Mouse (Mus musculus): Measurements from ENCODE around the gene Chil1. TPM values are rescaled to one million over a fixed set of nuclear protein-coding genes. Genes with fewer than 3 reads are reported as not detected.

Chil1 gene
- total RNA-seq, 2 experiments from 2014 or later = 1.1 to 2.0 TPM

DNA sequence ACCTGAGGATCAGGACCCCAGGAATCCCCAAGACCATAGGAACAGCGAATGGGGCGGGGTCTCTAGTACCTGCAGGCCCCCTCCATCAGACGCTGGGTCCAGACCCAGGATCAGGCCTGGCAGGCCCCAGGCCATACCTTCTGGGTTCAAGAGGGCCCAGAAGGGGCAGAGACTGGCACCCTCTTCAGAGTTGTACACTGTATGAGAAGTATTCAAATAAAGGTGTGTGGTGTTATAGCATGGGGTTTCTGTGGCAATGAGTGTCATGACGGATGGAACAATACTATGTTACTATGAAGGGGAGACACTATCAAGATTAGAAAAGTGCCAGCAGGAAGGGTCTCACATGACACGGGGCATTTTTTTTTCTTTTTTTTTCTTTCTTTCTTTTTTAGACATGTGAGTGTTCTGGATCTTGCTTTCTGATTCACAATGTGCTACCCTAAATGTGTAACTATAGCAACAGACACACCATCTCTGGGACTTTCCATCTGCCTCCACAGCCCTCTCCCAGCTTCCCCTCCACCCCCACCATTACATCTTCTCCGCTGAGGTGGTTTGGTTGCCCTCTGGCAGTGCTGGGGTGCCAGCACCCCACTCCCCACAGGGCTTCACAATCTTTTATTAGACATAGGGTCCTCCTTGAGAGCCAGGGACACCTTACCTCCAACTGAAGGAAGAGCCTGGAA is 19.2 kb downstream of the Chil1 start:
- intact Hi-C loops (cut with DNase I) = loop anchor here (5.0 kb wide), 2 partner anchors 41 to 49 kb away; no protein-coding TSS in a partner anchor
- no peak for DNase-seq

- intact Hi-C loops (cut with DNase I) = loop anchor here (5.0 kb wide), 2 partner anchors 40 to 50 kb away; no protein-coding TSS in a partner anchor
- DNase-seq = peak; percentile 52
These were observed 19.9 kb downstream of the Chil1 start for GRCm38 (mm10) chr1:134201751-134202420.

GRCm38 (mm10) chr1:134204230-134204629 is 22.3 kb downstream of the Chil1 start:
- intact Hi-C loops (cut with DNase I) = loop anchor here (5.0 kb wide), 2 partner anchors 38 to 52 kb away; no protein-coding TSS in a partner anchor
- DNase-seq = no peak

DNA sequence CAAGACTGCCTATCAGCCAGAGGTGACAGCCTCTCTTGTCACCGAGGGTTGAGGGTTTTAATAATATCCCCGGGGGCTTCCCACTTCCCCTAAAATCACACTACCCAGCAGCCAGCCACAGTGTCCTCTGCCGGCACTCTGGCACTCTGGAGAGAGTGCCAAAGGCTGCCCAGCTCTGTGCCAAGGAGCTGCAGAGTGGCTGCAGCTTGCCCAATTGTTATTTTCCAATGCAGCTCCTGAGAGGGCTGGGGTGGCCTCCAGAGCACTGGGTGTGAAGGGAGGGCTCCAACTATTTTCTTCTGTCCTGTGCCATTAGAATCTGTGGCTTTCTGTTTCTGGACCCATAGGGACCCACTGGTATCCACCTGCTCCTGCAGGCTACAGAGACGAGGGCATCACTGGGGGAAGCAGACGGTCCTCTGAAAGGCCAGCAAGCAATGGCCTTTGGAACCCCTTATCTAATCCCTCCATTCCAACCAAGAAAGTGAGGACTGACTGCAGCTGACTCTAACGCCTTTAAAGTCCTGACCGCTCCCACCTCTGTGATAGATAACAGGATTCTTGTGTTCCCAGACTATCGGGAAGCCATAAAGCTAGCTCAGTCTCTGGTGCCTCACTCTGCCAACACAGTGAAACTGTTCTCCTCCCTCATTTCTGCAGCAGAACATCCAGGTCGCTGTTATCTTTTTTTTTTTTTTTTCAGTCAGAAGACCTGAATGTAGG is 23.5 kb downstream of the Chil1 start:
- peak; percentile 76 for DNase-seq
- intact Hi-C loops (cut with DNase I) = no loop called here

DNA sequence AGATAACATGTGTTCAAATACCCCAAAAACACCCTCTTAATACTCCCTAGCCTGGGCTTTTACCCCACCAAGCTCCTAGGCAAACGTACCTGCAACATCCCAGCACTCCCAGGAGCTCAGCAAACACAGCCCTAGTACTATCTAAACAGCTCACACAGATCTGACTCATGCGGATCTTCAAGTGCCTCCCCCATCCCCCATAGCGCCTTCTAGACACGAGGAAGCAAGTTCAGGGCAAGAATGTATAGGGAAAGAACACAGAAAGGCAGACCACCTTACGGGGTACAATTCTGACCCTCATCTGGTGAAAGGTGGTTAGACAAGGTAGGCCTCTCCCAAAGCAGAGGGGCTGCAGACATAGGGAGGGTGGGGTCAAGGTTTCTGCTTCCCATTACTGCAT is 24.1 kb downstream of the Chil1 start:
- DNase-seq = no peak
- intact Hi-C loops (cut with DNase I) = no loop called here

GRCm38 (mm10) chr1:134210179-134210755 is 28.3 kb downstream of the Chil1 start:
- no peak for DNase-seq
- intact Hi-C loops (cut with DNase I) = no loop called here

DNA sequence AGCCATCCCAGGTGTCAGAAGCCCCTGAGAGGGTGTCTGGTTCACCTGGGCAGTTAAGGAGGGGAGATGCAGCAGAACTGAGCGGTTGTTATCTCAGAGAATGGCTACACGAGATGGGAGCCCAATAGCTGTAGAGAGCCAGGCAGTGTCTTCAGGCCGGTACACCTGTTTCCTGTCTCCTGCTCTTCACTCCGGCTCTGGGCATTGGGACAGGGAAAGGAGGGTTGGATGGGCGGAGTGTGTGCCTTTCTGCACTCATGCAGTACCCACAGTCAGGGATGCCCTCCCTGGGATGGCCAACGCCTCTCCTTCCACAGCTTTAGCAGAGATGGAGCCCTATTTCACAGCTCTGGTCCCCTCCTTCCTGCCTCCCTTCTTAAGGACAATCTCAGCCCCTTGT is 29.1 kb downstream of the Chil1 start:
- no peak for DNase-seq
- intact Hi-C loops (cut with DNase I) = no loop called here

GRCm38 (mm10) chr1:134211631-134212030 is 29.7 kb downstream of the Chil1 start:
- intact Hi-C loops (cut with DNase I) = no loop called here
- no peak for DNase-seq

DNA sequence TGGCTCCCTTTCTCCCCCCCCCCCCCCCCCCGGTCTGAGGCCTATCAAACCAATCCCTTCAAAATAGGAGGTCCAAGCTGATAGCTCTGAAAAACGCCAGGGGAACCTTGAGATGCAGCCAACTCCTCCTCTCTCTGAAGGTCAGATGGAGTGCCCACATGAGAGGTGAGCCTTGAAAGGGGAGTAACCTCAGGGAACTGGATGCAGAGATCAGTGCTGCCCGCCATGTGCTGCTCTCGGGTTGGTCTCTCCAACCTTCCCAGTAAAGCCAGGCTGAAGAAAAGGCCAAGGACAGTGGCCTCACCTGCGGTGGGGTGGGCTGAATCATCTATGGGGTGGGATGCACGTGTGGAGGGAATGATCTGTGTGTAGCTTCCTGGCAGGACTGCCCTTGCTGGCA is 30.4 kb downstream of the Chil1 start:
- intact Hi-C loops (cut with DNase I) = no loop called here
- no peak for DNase-seq

GRCm38 (mm10) chr1:134213405-134213804 is 31.4 kb downstream of the Chil1 start:
- no peak for DNase-seq
- intact Hi-C loops (cut with DNase I) = no loop called here

GRCm38 (mm10) chr1:134215059-134215458 is 33.1 kb downstream of the Chil1 start:
- DNase-seq = no peak
- intact Hi-C loops (cut with DNase I) = no loop called here

DNA sequence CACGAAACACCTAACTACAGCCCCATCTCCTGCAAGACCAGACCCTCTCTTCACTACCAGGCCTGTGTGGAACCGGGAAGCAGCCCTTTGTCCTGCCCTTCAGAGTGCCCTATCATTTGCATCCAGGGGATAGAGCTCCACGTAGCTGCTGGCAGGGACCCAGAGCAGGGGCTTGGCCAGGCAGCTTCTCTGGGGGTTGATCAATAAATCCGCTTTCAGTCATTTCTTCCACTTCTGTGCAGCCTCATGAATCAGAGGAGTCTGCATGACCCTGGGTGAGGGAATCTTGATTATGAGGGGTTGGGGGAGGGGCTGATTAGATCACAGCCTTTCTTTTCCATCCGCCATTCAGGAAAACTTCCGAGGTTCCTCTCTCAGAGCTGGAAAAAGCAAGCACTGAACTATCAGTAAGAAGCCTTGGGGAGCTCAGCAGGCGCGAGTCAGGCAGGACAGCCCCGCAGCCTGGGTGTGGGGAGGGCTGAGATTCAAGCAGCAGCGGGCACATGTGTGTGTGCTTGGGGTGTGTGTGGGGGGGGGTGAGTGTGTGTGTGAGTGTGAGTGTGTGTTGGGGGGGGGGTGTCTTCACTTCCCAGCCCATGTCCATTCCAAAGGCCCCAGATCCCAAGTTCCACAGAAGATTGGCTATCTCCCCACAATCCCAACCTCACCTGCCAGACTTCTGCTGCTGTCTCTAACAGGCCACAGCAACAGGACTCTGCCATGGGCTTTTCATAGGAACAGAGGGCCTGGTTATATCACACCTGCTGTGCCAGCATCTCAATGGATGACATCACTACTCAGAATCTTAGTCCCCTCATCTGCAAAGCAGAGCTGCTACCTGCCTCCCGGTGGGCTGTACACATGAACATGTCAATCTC is 34.0 kb downstream of the Chil1 start:
- no peak for DNase-seq
- intact Hi-C loops (cut with DNase I) = no loop called here

- no peak for DNase-seq
- intact Hi-C loops (cut with DNase I) = no loop called here
These were observed 34.6 kb downstream of the Chil1 start for GRCm38 (mm10) chr1:134216629-134216971.

- intact Hi-C loops (cut with DNase I) = no loop called here
- no peak for DNase-seq
These were observed 35.1 kb downstream of the Chil1 start for GRCm38 (mm10) chr1:134217028-134217481.

GRCm38 (mm10) chr1:134217942-134218341 is 36.0 kb downstream of the Chil1 start:
- intact Hi-C loops (cut with DNase I) = no loop called here
- no peak for DNase-seq

GRCm38 (mm10) chr1:134219608-134220007 is 37.6 kb downstream of the Chil1 start:
- intact Hi-C loops (cut with DNase I) = no loop called here
- DNase-seq = peak; percentile 53

GRCm38 (mm10) chr1:134221172-134221571 is 39.2 kb downstream of the Chil1 start:
- no peak for DNase-seq
- intact Hi-C loops (cut with DNase I) = no loop called here

- intact Hi-C loops (cut with DNase I) = no loop called here
- DNase-seq = no peak
These were observed 40.4 kb downstream of the Chil1 start for GRCm38 (mm10) chr1:134222122-134223055.

GRCm38 (mm10) chr1:134224649-134225227 is 42.8 kb downstream of the Chil1 start:
- intact Hi-C loops (cut with DNase I) = no loop called here
- DNase-seq = no peak

Data from left cerebral cortex, postnatal 4 days (tissue).